Mouse (Mus musculus): ENCODE measurements around the gene Tspan4. TPM values are rescaled to one million over a fixed set of nuclear protein-coding genes. Genes with fewer than 3 reads are reported as not detected.

Tspan4 gene
- polyA plus RNA-seq, 1 experiment from 2014 or later: 65.0 TPM

GRCm38 (mm10) chr7:141464603-141465201, 10.3 kb upstream of the Tspan4 start:
- ATAC-seq (ENCODE audit: insufficient number of reproducible peaks, insufficient read depth, low FRiP score, low read depth): no peak
- Histone ChIP-seq H3K9ac (ENCODE audit: low read length) (peak overlapping the region; percentile 65), H3K4me2 (ENCODE audit: low read length) (peak overlapping the region; percentile 64), H3K36me3 (ENCODE audit: control insufficient read depth, insufficient read depth, low read length) (peaks cover 11% of the 10 kb centered on the region), H3K27me3 (ENCODE audit: control insufficient read depth, insufficient read depth, low read length) (peaks cover 30% of the 10 kb centered on the region), H3K4me3 (ENCODE audit: control insufficient read depth in 1 of 2, insufficient read depth in 1 of 2, low read depth in 1 of 2, low read length in 2 of 2) (peak overlapping the region; percentile 7 to 25), H3K4me1 (ENCODE audit: control insufficient read depth in 2 of 2, insufficient read depth in 2 of 2, low read length in 2 of 2) (peaks cover 38 to 57% of the 10 kb centered on the region in 2 experiments), H3K9me3 (ENCODE audit: control insufficient read depth, low read length) (no peaks in the 10 kb centered on the region), H3K27ac (replicated peaks in 1 of 2; ENCODE audit: control insufficient read depth in 1 of 2, insufficient read depth in 1 of 2, low read depth in 2 of 2, low read length in 2 of 2) (peak overlapping the region; percentile 11 to 73; a peak in 2 of 4 replicates)
- WGBS: 9% methylated on average over 38 of the region's 38 CpGs

GRCm38 (mm10) chr7:141465388-141466044, 9.5 kb upstream of the Tspan4 start:
- H3K4me3 ChIP-seq (ENCODE audit: control insufficient read depth in 1 of 2, insufficient read depth in 1 of 2, low read depth in 1 of 2, low read length in 2 of 2): peak overlapping the region in 1 of 2 experiments; percentile 25; a peak in 1 of 4 replicates

GRCm38 (mm10) chr7:141466045-141466394, 9.0 kb upstream of the Tspan4 start:
- no peak overlapping the region for H3K4me3 ChIP-seq (ENCODE audit: control insufficient read depth in 1 of 2, insufficient read depth in 1 of 2, low read depth in 1 of 2, low read length in 2 of 2)
- H3K4me2 ChIP-seq (ENCODE audit: low read length): peak overlapping the region; percentile 64
- H3K9ac ChIP-seq (ENCODE audit: low read length): peak overlapping the region; percentile 11; the same call in 1 of the 2 replicates
- no peak for ATAC-seq (ENCODE audit: insufficient number of reproducible peaks, insufficient read depth, low FRiP score, low read depth)
- H3K36me3 ChIP-seq (ENCODE audit: control insufficient read depth, insufficient read depth, low read length): peaks cover 18% of the 10 kb centered on the region
- WGBS: 56% methylated on average over 7 of the region's 7 CpGs
- peaks cover 26% of the 10 kb centered on the region for H3K27me3 ChIP-seq (ENCODE audit: control insufficient read depth, insufficient read depth, low read length)
- H3K9me3 ChIP-seq (ENCODE audit: control insufficient read depth, low read length): no peaks in the 10 kb centered on the region
- peaks cover 41 to 58% of the 10 kb centered on the region in 2 experiments for H3K4me1 ChIP-seq (ENCODE audit: control insufficient read depth in 2 of 2, insufficient read depth in 2 of 2, low read length in 2 of 2)
- peak overlapping the region; percentile 10 to 33; a peak in 2 of 4 replicates for H3K27ac ChIP-seq (replicated peaks in 1 of 2; ENCODE audit: control insufficient read depth in 1 of 2, insufficient read depth in 1 of 2, low read depth in 2 of 2, low read length in 2 of 2)

More at GRCm38 (mm10) chr7:141465388-141466044, 9.5 kb upstream of the Tspan4 start:
- H3K27me3 ChIP-seq (ENCODE audit: control insufficient read depth, insufficient read depth, low read length): peaks cover 30% of the 10 kb centered on the region
- no peak for ATAC-seq (ENCODE audit: insufficient number of reproducible peaks, insufficient read depth, low FRiP score, low read depth)
- peak overlapping the region; percentile 10 to 33; a peak in 2 of 4 replicates for H3K27ac ChIP-seq (replicated peaks in 1 of 2; ENCODE audit: control insufficient read depth in 1 of 2, insufficient read depth in 1 of 2, low read depth in 2 of 2, low read length in 2 of 2)
- H3K4me2 ChIP-seq (ENCODE audit: low read length): peak overlapping the region; percentile 64
- H3K9me3 ChIP-seq (ENCODE audit: control insufficient read depth, low read length): no peaks in the 10 kb centered on the region
- H3K36me3 ChIP-seq (ENCODE audit: control insufficient read depth, insufficient read depth, low read length): peaks cover 13% of the 10 kb centered on the region
- 60% methylated on average over 7 of the region's 10 CpGs for WGBS
- peak overlapping the region; percentile 65; the same call in 1 of the 2 replicates for H3K9ac ChIP-seq (ENCODE audit: low read length)
- peaks cover 41 to 61% of the 10 kb centered on the region in 2 experiments for H3K4me1 ChIP-seq (ENCODE audit: control insufficient read depth in 2 of 2, insufficient read depth in 2 of 2, low read length in 2 of 2)

DNA sequence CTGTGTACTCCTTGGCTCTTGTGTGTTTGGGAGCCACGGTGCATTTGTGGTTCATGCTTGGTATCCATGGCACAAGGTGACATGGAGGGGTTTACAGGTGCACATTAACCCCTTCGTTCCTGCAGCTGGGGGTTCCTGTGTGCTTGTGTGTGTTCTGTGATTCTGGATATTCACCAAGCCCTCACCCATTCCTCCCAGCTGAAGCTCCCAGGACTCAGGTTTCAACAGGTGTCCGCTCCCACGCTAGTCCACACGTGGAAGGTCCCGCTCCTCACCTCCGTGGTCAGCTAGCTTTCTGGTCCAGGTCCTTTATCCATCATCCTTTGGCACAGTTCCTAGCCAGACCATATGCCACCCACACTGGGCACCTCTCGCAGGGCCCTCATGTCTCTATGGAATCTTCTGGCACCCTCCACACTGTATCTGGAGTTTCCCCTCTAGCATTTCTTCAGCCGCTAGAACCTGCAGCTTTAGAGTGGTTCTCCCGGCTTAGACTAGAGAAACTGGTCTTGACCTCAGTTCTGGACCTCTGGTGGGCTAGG, 8.4 kb upstream of the Tspan4 start:
- WGBS: 62% methylated on average over 10 of the region's 10 CpGs
- peak overlapping the region; percentile 91 for H3K4me2 ChIP-seq (ENCODE audit: low read length)
- no peaks in the 10 kb centered on the region for H3K9me3 ChIP-seq (ENCODE audit: control insufficient read depth, low read length)
- H3K36me3 ChIP-seq (ENCODE audit: control insufficient read depth, insufficient read depth, low read length): peaks cover 25% of the 10 kb centered on the region
- peaks cover 24% of the 10 kb centered on the region for H3K27me3 ChIP-seq (ENCODE audit: control insufficient read depth, insufficient read depth, low read length)
- peaks cover 39 to 53% of the 10 kb centered on the region in 2 experiments for H3K4me1 ChIP-seq (ENCODE audit: control insufficient read depth in 2 of 2, insufficient read depth in 2 of 2, low read length in 2 of 2)
- peak overlapping the region; percentile 77 to 85 for H3K4me3 ChIP-seq (ENCODE audit: control insufficient read depth in 1 of 2, insufficient read depth in 1 of 2, low read depth in 1 of 2, low read length in 2 of 2)
- ATAC-seq (ENCODE audit: insufficient number of reproducible peaks, insufficient read depth, low FRiP score, low read depth): no peak
- peak overlapping the region; percentile 6 to 98; a peak in 3 of 4 replicates for H3K27ac ChIP-seq (replicated peaks in 1 of 2; ENCODE audit: control insufficient read depth in 1 of 2, insufficient read depth in 1 of 2, low read depth in 2 of 2, low read length in 2 of 2)
- H3K9ac ChIP-seq (ENCODE audit: low read length): peak overlapping the region; percentile 96

DNA sequence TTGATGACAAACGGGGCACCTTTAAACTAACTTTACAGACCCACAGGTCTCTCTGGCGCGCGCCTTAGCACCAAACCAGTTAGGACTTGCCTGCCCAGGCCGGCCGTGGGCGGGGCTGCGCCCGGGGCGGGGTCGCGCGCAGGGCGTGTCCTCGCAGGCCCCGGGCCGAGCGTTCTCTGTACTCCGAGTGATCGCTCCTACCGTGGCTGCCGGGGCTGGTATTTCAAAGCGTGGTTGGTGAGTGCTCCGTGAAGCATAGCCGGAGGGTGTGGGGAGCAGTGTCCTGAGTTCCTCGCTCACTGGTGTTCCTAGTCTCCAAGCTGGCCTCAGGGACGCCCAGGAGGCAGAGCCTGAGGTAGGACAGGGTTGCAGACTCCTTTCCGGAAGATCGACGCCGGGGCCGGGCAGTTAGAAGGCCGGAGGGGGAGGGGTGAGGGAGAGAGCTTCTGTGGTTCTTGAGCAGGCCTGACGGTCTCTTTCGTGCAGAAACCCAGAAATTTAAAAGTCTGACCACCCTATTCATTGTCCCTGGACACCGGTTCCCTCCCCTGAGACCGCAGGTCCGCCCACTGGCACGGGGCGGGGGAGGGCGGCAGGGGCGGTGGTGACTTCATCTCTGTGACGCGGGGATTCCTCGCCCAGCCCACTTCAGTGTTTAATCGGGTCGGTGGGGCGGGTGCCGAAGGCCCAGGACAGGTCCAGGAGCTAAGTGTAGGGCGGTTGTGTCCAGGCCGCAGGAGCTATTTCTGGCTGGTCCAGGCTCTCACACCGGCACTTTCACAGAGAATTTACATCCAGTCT, 7.6 kb upstream of the Tspan4 start, which contains the start of gene Cd151:
Gene Cd151 (plus strand): TSS at position 163 of the 801 bp plus-strand sequence.
- Histone ChIP-seq H3K9ac (ENCODE audit: low read length) (peak within 1 kb of the TSS; percentile 96), H3K9me3 (ENCODE audit: control insufficient read depth, low read length) (no peaks in the 10 kb centered on the region), H3K27ac (replicated peaks in 1 of 2; ENCODE audit: control insufficient read depth in 1 of 2, insufficient read depth in 1 of 2, low read depth in 2 of 2, low read length in 2 of 2) (peak within 1 kb of the TSS; percentile 95 to 98), H3K36me3 (ENCODE audit: control insufficient read depth, insufficient read depth, low read length) (peaks cover 32% of the 10 kb centered on the region), H3K4me3 (ENCODE audit: control insufficient read depth in 1 of 2, insufficient read depth in 1 of 2, low read depth in 1 of 2, low read length in 2 of 2) (peak within 1 kb of the TSS; percentile 77 to 85), H3K27me3 (ENCODE audit: control insufficient read depth, insufficient read depth, low read length) (peaks cover 20% of the 10 kb centered on the region), H3K4me2 (ENCODE audit: low read length) (peak within 1 kb of the TSS; percentile 91), H3K4me1 (ENCODE audit: control insufficient read depth in 2 of 2, insufficient read depth in 2 of 2, low read length in 2 of 2) (peaks cover 36 to 46% of the 10 kb centered on the region in 2 experiments)
- WGBS: under 1% methylated on average over 52 of the region's 52 CpGs
- peak; percentile 73 for ATAC-seq (ENCODE audit: insufficient number of reproducible peaks, insufficient read depth, low FRiP score, low read depth)

DNA sequence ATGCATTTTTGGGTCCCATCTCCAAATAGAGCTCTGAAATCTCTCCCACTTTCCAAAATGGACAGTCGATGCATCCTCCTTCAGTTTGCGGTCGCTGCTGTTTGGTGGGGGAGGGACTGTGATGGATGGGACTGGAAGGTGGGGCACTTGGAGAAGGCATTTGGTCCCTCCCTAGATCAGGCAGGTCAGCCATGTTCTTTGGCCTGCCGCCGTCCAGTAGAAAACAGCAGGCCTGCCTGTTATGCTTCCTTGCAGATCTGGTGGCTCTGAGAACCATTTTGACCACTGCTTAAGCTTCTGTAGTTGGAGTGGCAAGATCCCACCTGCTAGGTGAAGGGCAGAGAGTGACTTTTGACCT, 6.9 kb upstream of the Tspan4 start:
- Histone ChIP-seq H3K4me3 (ENCODE audit: control insufficient read depth in 1 of 2, insufficient read depth in 1 of 2, low read depth in 1 of 2, low read length in 2 of 2) (peak overlapping the region; percentile 77 to 85), H3K27ac (replicated peaks in 1 of 2; ENCODE audit: control insufficient read depth in 1 of 2, insufficient read depth in 1 of 2, low read depth in 2 of 2, low read length in 2 of 2) (peak overlapping the region; percentile 95 to 98), H3K9me3 (ENCODE audit: control insufficient read depth, low read length) (no peaks in the 10 kb centered on the region), H3K4me2 (ENCODE audit: low read length) (peak overlapping the region; percentile 91), H3K9ac (ENCODE audit: low read length) (peak overlapping the region; percentile 96), H3K36me3 (ENCODE audit: control insufficient read depth, insufficient read depth, low read length) (peaks cover 38% of the 10 kb centered on the region), H3K4me1 (ENCODE audit: control insufficient read depth in 2 of 2, insufficient read depth in 2 of 2, low read length in 2 of 2) (peaks cover 35 to 44% of the 10 kb centered on the region in 2 experiments), H3K27me3 (ENCODE audit: control insufficient read depth, insufficient read depth, low read length) (peaks cover 15% of the 10 kb centered on the region)
- ATAC-seq (ENCODE audit: insufficient number of reproducible peaks, insufficient read depth, low FRiP score, low read depth): no peak
- WGBS: 12% methylated on average over 5 of the region's 5 CpGs
